Mouse (Mus musculus) neural tube, embryonic 12.5 days (tissue): ENCODE data around the gene Lmod1. TPM values are rescaled to one million over a fixed set of nuclear protein-coding genes. Genes with fewer than 3 reads are reported as not detected.
A peak's percentile ranks its signal among the peaks of the same experiment; 100 is the strongest.

Experiments
- ATAC-seq: fragments of 200-750 bp; cut with Nextera tagmentation; 2 replicates; pipeline ENCODE4 v1.8.0; 2017; ENCODE audit warnings: low read depth, mild to moderate bottlenecking, moderate TSS enrichment, moderate library complexity; ENCODE audit not compliant: low FRiP score
- H3K27ac ChIP-seq: fragments of 300-500 bp; sonication (generic); 2 replicates; pipeline ENCODE4 v1.5.1; 2016
- H3K27me3 ChIP-seq: fragments of 300-500 bp; sonication (generic); replicated peaks from 2 replicates; pipeline ENCODE4 v1.6.1; 2016; ENCODE audit warnings: mild to moderate bottlenecking
- H3K36me3 ChIP-seq: fragments of 300-500 bp; sonication (generic); 2 replicates; pipeline ENCODE4 v1.6.1; 2016; ENCODE audit warnings: mild to moderate bottlenecking
- H3K4me1 ChIP-seq: fragments of 300-500 bp; sonication (generic); 2 replicates; pipeline ENCODE4 v1.6.1; 2016
- H3K4me2 ChIP-seq: fragments of 300-500 bp; sonication (generic); replicated peaks from 2 replicates; pipeline ENCODE4 v1.6.1; 2016; ENCODE audit warnings: mild to moderate bottlenecking
- H3K4me3 ChIP-seq: fragments of 300-500 bp; sonication (generic); 2 replicates; pipeline ENCODE4 v1.5.1; 2016
- H3K9ac ChIP-seq: fragments of 300-500 bp; sonication (generic); 2 replicates; pipeline ENCODE4 v1.6.1; 2016; ENCODE audit warnings: mild to moderate bottlenecking
- H3K9me3 ChIP-seq: fragments of 300-500 bp; sonication (generic); 2 replicates; pipeline ENCODE4 v1.6.1; 2016; ENCODE audit warnings: mild to moderate bottlenecking
- WGBS: fragments of 180-500 bp; shearing (Covaris S2); methylation state at CpG from one replicate; pipeline ENCODE4 v1.1.7; 2016; 5-methylcytosine and 5-hydroxymethylcytosine counted together
- polyA plus RNA-seq: library from polyadenylated mRNA; unstranded; fragments of >200 nt; fragmentation: Nextera tagmentation; extraction: Ambion mirVana; gene quantifications from 2 replicates; pipeline ENCODE4 v1.2.1, GENCODE M21; 2016

The Lmod1 gene
- polyA plus RNA-seq, 1 experiment from 2014 or later = 0.37 TPM

DNA sequence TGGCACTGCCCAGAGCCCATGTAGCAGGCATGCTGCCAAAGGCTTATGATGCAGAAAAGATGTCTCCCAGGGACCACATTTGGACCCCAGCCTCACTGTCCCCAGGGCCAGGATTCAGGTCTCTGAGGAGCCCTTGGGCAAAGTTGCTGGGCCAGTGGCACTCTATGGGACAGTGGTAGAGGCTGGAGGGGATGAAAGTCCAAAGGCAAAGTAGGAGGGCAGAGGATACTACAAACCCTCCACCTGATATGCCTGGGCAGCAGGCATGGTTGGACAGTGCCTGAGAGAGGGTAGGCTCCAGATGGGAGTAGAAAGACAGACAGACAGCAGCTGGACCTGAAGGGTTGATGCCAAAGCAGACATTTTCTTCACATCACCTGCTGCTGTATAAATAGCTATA lies 41.8 kb downstream of the Lmod1 start:
- Histone ChIP-seq H3K4me3 (no peak overlapping the region), H3K4me1 (peaks cover 15% of the 10 kb centered on the region), H3K9me3 (no peaks in the 10 kb centered on the region; the same call in 1 of the 2 replicates), H3K27ac (no peak overlapping the region), H3K27me3 (no peaks in the 10 kb centered on the region), H3K4me2 (no peak overlapping the region), H3K9ac (no peak overlapping the region), H3K36me3 (peaks cover 3% of the 10 kb centered on the region; the same call in 1 of the 2 replicates)
- no peak for ATAC-seq

DNA sequence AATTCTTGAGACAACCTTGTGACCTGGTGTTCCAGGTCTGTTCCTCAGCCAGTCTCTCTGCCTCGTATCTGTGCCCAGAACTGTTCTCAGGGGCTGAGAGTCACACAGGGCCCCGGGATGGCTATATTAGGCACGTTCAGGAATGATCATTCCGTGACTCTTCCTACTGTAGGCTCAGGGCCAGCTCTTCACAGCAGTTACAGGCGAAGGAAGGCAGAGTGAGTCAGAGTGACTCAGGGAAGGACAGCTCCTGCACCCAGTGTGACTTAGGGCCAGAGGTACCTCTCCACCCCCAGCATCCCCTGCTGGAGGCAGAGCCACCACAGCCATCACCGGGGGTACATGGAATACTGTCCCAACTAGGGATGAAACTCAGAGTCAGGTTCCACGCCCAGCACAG lies 42.4 kb downstream of the Lmod1 start:
- H3K9me3 ChIP-seq = no peaks in the 10 kb centered on the region; the same call in 1 of the 2 replicates
- H3K9ac ChIP-seq = no peak overlapping the region
- peaks cover 3% of the 10 kb centered on the region; the same call in 1 of the 2 replicates for H3K36me3 ChIP-seq
- H3K4me2 ChIP-seq = no peak overlapping the region
- WGBS = 83% methylated on average over 7 of the region's 7 CpGs
- ATAC-seq = no peak
- no peaks in the 10 kb centered on the region for H3K27me3 ChIP-seq
- H3K4me3 ChIP-seq = no peak overlapping the region
- no peak overlapping the region for H3K27ac ChIP-seq
- H3K4me1 ChIP-seq = peaks cover 17% of the 10 kb centered on the region

GRCm38 (mm10) chr1:135367595-135367994 lies 43.0 kb downstream of the Lmod1 start:
- no peak for ATAC-seq
- no peak overlapping the region for H3K9ac ChIP-seq
- no peaks in the 10 kb centered on the region for H3K27me3 ChIP-seq
- peaks cover 23% of the 10 kb centered on the region for H3K4me1 ChIP-seq
- H3K27ac ChIP-seq = no peak overlapping the region
- peaks cover 3% of the 10 kb centered on the region; the same call in 1 of the 2 replicates for H3K36me3 ChIP-seq
- 83% methylated on average over 8 of the region's 8 CpGs for WGBS
- H3K4me3 ChIP-seq = no peak overlapping the region
- H3K9me3 ChIP-seq = no peaks in the 10 kb centered on the region
- no peak overlapping the region for H3K4me2 ChIP-seq

DNA sequence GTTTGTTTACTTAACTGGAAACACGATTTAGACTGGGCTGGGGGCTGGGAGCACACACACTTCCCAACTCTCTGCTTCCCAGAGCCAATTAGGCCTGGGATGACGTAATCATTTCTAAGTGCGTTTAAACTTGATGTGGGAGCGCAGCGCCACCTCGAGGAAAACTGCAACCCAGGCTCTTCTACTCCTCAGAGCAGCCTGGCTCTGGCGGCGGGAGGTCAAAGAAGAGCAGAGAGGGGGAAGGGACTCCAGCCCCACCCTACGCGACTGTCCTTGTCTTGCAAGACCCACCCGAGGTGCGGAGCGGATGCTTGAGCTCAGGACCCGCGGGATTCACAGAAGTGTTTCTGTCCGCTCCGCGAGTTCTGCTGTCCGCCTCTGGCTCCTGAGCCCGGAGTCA lies 43.6 kb downstream of the Lmod1 start:
- Histone ChIP-seq H3K9me3 (no peaks in the 10 kb centered on the region), H3K27ac (no peak overlapping the region), H3K9ac (peak overlapping the region; percentile 56), H3K36me3 (peaks cover 3% of the 10 kb centered on the region; the same call in 1 of the 2 replicates), H3K4me2 (peak overlapping the region; percentile 81), H3K4me1 (peaks cover 29% of the 10 kb centered on the region), H3K27me3 (no peaks in the 10 kb centered on the region), H3K4me3 (peak overlapping the region; percentile 36)
- peak; percentile 76 for ATAC-seq
- whole genome bisulfite sequencing = 1% methylated on average over 20 of the region's 20 CpGs

DNA sequence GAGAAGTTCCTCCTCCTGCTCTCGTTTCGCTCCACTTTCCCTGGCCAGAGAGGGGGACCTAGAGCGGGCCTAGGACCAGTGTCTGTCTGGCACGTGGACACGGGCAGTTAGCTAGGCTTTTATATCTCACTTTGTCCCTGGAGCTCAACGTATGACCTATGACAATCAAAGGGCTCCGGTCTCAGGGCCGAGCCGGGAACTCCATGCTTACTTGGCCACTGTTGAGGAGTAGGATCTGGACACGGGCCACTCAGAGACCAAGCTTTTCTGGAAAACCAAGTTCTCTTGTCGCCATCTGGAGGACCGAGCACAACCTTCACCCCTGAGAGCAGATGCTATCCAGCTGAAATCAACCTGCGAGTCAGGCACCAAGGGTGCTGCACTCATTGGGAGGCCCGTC lies 44.4 kb downstream of the Lmod1 start:
- peaks cover 35% of the 10 kb centered on the region for H3K4me1 ChIP-seq

DNA sequence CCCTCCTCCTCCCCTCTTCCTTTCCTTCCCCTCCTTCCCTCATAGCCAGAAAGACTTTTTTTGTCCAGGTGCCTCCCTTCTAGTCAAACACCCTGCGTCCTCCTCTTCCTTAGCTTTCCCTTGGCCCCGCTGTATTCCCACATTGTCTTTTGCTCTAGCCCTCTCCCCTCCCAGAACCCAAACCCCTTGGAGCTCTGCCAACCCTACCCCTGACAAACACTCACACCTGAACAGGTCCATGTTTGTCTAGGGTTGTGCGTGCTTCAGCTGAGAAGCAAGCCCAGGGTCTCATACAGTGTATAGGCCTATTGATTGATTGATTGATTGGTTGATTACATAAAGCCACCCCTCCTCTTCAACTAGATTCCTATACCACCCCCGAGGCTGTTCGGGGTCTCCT lies 44.8 kb downstream of the Lmod1 start:
- Histone ChIP-seq H3K4me2 (peak overlapping the region; percentile 81), H3K9me3 (no peaks in the 10 kb centered on the region)
- WGBS = 81% methylated on average over 5 of the region's 5 CpGs

More for the DNA sequence above, 44.4 kb downstream of the Lmod1 start:
- H3K27ac ChIP-seq = no peak overlapping the region
- no peaks in the 10 kb centered on the region for H3K9me3 ChIP-seq
- 10% methylated on average over 14 of the region's 14 CpGs for WGBS
- no peaks in the 10 kb centered on the region for H3K27me3 ChIP-seq
- H3K4me3 ChIP-seq = no peak overlapping the region
- H3K36me3 ChIP-seq = peaks cover 3% of the 10 kb centered on the region; the same call in 1 of the 2 replicates
- peak; percentile 8; the same call in 1 of the 2 replicates for ATAC-seq
- peak overlapping the region; percentile 56; the same call in 1 of the 2 replicates for H3K9ac ChIP-seq
- H3K4me2 ChIP-seq = peak overlapping the region; percentile 81

DNA sequence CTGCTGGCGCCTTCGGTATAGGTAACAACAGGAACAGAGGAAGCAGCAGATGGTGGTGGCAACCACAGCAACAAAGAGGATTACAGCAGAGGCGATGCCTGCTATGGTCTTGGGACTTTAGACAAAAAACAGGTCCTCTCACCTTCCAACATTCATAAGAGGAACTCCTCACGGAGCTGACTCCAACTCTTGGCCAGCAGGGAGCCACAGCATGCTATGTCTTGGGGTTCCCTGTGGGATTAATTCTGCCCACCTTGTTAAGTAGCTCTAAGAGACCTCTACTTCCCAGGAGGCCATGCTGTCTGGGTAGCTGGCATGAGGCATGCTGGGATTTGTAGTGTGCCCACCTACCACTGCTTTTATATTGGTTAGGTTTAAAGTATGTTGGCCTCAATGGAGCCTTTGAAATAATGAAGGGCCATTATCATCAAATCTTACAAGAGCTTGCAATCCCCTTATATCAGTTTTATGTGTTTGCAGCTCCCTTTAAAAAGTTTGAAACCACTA lies 48.6 kb downstream of the Lmod1 start:
- ATAC-seq = no peak
- 67% methylated on average over 4 of the region's 4 CpGs for WGBS
- 0 out of 2 replicates have a peak overlapping the region, but pooled peaks have one; percentile 13 for H3K9ac ChIP-seq
- H3K4me2 ChIP-seq = peak overlapping the region; percentile 46
- H3K36me3 ChIP-seq = peaks cover 3% of the 10 kb centered on the region; the same call in 1 of the 2 replicates
- H3K4me3 ChIP-seq = peak overlapping the region; percentile 15
- H3K9me3 ChIP-seq = no peaks in the 10 kb centered on the region
- no peaks in the 10 kb centered on the region for H3K27me3 ChIP-seq
- H3K4me1 ChIP-seq = peaks cover 44% of the 10 kb centered on the region
- H3K27ac ChIP-seq = no peak overlapping the region

More for the DNA sequence above, 44.8 kb downstream of the Lmod1 start:
- H3K27ac ChIP-seq = no peak overlapping the region
- no peak for ATAC-seq
- H3K27me3 ChIP-seq = no peaks in the 10 kb centered on the region
- no peak overlapping the region for H3K9ac ChIP-seq
- peaks cover 37% of the 10 kb centered on the region for H3K4me1 ChIP-seq
- no peak overlapping the region for H3K4me3 ChIP-seq
- peaks cover 3% of the 10 kb centered on the region; the same call in 1 of the 2 replicates for H3K36me3 ChIP-seq

DNA sequence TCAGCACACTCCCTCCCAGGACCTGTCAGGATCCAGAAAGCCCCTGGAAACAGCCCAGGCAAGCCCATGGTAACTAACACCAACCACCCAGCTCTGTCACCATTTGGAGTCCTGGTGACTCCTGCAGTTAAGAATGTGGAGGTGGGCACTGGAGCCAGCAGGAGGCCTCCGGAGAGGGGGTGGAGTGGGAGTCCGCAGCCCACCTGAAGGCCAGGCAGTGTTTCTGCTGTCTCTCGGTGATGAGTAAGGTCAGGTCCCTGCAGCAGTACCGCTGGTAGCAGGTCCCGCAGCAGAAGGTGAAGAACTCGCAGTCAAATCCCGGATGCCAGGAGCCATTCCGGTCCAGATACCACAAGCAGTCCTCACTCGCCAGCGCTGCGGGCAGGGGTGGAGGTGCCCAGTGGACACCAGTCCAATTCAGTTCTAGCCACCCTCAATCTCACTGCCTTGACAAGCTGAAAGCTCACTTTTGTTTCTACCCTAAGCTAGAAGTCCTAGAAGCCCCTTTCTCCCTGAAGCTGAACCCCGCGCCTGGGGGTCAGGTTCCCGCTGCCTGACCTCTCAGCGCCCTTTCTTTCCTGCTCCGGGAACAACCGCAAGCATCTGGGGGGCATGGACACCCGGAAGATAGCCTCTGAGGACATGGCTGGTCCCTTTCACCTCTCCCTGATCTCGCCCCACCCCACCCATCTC lies 49.7 kb downstream of the Lmod1 start:
- WGBS = 2% methylated on average over 19 of the region's 19 CpGs
- H3K4me1 ChIP-seq = peaks cover 34% of the 10 kb centered on the region
- peaks cover 3% of the 10 kb centered on the region; the same call in 1 of the 2 replicates for H3K36me3 ChIP-seq
- peak overlapping the region; percentile 62 for H3K27ac ChIP-seq
- no peaks in the 10 kb centered on the region for H3K27me3 ChIP-seq
- peak overlapping the region; percentile 69 for H3K4me3 ChIP-seq
- H3K4me2 ChIP-seq = peak overlapping the region; percentile 67
- H3K9me3 ChIP-seq = no peaks in the 10 kb centered on the region
- ATAC-seq = peak; percentile 25
- H3K9ac ChIP-seq = peak overlapping the region; percentile 91

- H3K9me3 ChIP-seq = no peaks in the 10 kb centered on the region
- H3K4me3 ChIP-seq = peak within 1 kb of the TSS; percentile 69
- H3K27me3 ChIP-seq = no peaks in the 10 kb centered on the region
- peaks cover 3% of the 10 kb centered on the region; the same call in 1 of the 2 replicates for H3K36me3 ChIP-seq
- ATAC-seq = peak; percentile 88
- peak within 1 kb of the TSS; percentile 67 for H3K4me2 ChIP-seq
- peak within 1 kb of the TSS; percentile 62 for H3K27ac ChIP-seq
- peaks cover 30% of the 10 kb centered on the region for H3K4me1 ChIP-seq
- 2% methylated on average over 38 of the region's 38 CpGs for WGBS
- H3K9ac ChIP-seq = peak within 1 kb of the TSS; percentile 91
Measured at GRCm38 (mm10) chr1:135374868-135375581, 50.4 kb downstream of the Lmod1 start, which contains the start of gene Shisa4. Gene Shisa4 (minus strand): TSS chr1:135375237.

DNA sequence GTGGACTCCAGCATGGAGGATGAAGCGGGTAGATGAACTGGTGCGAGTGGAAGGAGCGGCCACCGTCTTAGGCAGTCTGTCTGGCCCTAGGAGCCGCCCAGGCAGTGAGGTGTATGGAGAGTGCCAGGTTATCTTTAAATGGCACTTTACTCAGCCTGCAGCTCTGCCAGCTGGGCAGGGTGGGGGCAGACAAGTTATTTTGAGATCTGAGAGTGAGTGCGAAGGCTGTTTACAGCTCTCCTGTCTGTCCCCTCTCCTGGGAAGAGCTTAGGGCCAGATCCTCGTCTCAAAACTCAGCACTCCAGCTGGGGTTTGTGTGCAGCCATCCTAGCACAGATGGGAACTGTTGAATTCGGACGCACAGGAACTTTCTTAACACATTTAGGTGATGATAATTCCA lies 54.0 kb downstream of the Lmod1 start:
- ATAC-seq = no peak
- H3K27me3 ChIP-seq = no peaks in the 10 kb centered on the region
- no peak overlapping the region for H3K4me3 ChIP-seq
- peaks cover 12% of the 10 kb centered on the region for H3K4me1 ChIP-seq
- H3K36me3 ChIP-seq = peaks cover 16% of the 10 kb centered on the region; the same call in 1 of the 2 replicates
- no peak overlapping the region for H3K27ac ChIP-seq
- H3K4me2 ChIP-seq = no peak overlapping the region
- no peaks in the 10 kb centered on the region for H3K9me3 ChIP-seq
- 71% methylated on average over 9 of the region's 9 CpGs for WGBS
- no peak overlapping the region for H3K9ac ChIP-seq

DNA sequence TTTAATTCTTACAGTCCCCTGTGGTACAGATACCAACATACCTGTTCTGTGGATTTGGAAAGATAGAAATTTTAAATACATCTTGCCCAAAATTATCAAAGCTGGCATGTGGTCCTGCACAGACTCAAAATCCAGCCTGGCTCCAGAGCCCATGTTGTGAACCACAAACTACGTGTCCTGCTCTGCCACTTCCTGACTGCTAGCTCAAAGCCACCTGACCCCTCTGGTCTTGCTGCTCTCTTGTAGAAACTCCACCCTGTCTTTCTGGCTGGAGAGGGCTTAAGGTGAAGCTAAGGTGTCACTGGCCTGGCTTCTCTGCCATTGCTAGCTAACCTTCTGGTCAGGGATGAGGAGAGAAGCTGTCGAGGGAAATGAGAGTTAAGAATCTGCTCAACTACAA lies 54.4 kb downstream of the Lmod1 start:
- ATAC-seq = no peak
- no peak overlapping the region for H3K4me3 ChIP-seq
- 74% methylated on average over 2 of the region's 2 CpGs for WGBS
- H3K9me3 ChIP-seq = no peaks in the 10 kb centered on the region
- H3K27me3 ChIP-seq = no peaks in the 10 kb centered on the region
- peaks cover 21% of the 10 kb centered on the region; the same call in 1 of the 2 replicates for H3K36me3 ChIP-seq
- no peak overlapping the region for H3K4me2 ChIP-seq
- peaks cover 9% of the 10 kb centered on the region for H3K4me1 ChIP-seq
- no peak overlapping the region for H3K9ac ChIP-seq
- H3K27ac ChIP-seq = no peak overlapping the region
